Mouse (Mus musculus) gastrocnemius, adult 8-10 months (tissue): ENCODE data around the gene Mrpl22. TPM values are rescaled to one million over a fixed set of nuclear protein-coding genes. Genes with fewer than 3 reads are reported as not detected.
"Not testable (repeated sequence)": the region's sequence is repeated elsewhere in the genome, so short reads cannot be mapped to it uniquely, and the experiment has no call there.

Experiments used
- DNase-seq, 2 experiments: peaks; one replicate each; pipeline ENCODE4 v3.0.0; 2022; ENCODE audit warnings: low spot score in 2 of 2
- total RNA-seq, 4 experiments: library from RNA; stranded (reverse); gene quantifications; 2 replicates each; pipeline ENCODE4 v1.2.4; 2022

Gene Mrpl22
- total RNA-seq, 4 experiments from 2014 or later, result 33.9 to 39.7 (median 37.6) TPM

- no peak for DNase-seq
These were observed 55.0 kb downstream of the Mrpl22 start for GRCm38 (mm10) chr11:58226425-58226824.

DNA sequence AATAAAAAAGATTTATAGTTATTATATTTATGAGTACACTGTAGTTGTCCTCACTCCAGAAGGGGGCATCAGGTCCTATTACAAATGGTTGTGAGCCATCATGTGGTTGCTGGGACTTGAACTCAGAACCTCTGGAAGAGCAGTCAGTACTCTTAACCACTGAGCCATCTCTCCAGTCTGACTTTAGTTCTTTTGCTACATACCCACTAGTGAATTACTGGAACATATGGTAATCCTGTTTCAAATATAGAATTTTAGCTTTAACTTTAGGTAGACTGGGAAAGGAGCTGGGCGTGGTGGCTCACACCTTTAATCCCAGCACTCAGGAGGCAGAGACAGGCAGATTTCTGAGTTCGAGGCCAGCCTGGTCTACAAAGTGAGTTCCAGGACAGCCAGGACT lies 56.6 kb downstream of the Mrpl22 start:
- not testable (repeated sequence) for DNase-seq

Other genes with a start within 250 kb of the Mrpl22 start
- 100 to 1,000 TPM in 3 of 4 experiments, 10 to 100 TPM in 1; 98.4 to 121 (median 107) TPM for gene Larp1, start 162.6 kb upstream of the Mrpl22 start, total RNA-seq
- gene Gm12248, start 78.5 kb upstream of the Mrpl22 start, total RNA-seq, result not detected
- 10 to 100 TPM; 30.3 to 36.8 (median 32.5) TPM for gene Cnot8, start 67.5 kb upstream of the Mrpl22 start, total RNA-seq
- gene Gemin5, start 3.1 kb upstream of the Mrpl22 start, total RNA-seq, result 10 to 100 TPM in 2 of 4 experiments, 1 to 10 TPM in 2; 9.0 to 11.3 (median 10.1) TPM
- gene Igtp, start 27.9 kb downstream of the Mrpl22 start, total RNA-seq, result 1 to 10 TPM; 7.9 to 9.9 (median 8.3) TPM
- 10 to 100 TPM in 2 of 4 experiments, 1 to 10 TPM in 2; 8.3 to 11.3 (median 9.9) TPM for gene Irgm2, start 28.0 kb downstream of the Mrpl22 start, total RNA-seq
- not detected for gene 4930438A08Rik, start 103.1 kb downstream of the Mrpl22 start, total RNA-seq
- 1 to 10 TPM; 2.5 to 5.3 (median 3.1) TPM for gene Zfp692, start 135.4 kb downstream of the Mrpl22 start, total RNA-seq
- 10 to 100 TPM; 39.8 to 49.3 (median 40.6) TPM for gene Zfp672, start 158.7 kb downstream of the Mrpl22 start, total RNA-seq
- 10 to 100 TPM; 22.1 to 27.2 (median 24.4) TPM for gene Sh3bp5l, start 159.1 kb downstream of the Mrpl22 start, total RNA-seq
- not detected for gene Lypd8, start 207.4 kb downstream of the Mrpl22 start, total RNA-seq
- gene 1810065E05Rik, start 249.4 kb downstream of the Mrpl22 start, total RNA-seq, result not detected